Mouse (Mus musculus) liver, postnatal 0 days (tissue): Measurements from ENCODE around the gene Col8a2. TPM values are rescaled to one million over a fixed set of nuclear protein-coding genes. Genes with fewer than 3 reads are reported as not detected.

ENCODE experiments used
- ATAC-seq: fragments of 200-750 bp; cut with Nextera tagmentation; 2 replicates; pipeline ENCODE4 v1.8.0; 2017; ENCODE audit warnings: mild to moderate bottlenecking, moderate library complexity
- DNase-seq: peaks from one replicate; pipeline ENCODE4 v3.0.0-alpha.2; 2016
- H3K27ac ChIP-seq: fragments of 300-500 bp; sonication (generic); 2 replicates; pipeline ENCODE4 v1.5.1; 2014; ENCODE audit warnings: antibody characterized with exemption, moderate library complexity, mild to moderate bottlenecking, low read depth
- H3K27me3 ChIP-seq: fragments of 300-500 bp; sonication (generic); 2 replicates; pipeline ENCODE4 v1.6.1; 2014; ENCODE audit warnings: low read length, control low read depth, mixed read lengths; ENCODE audit not compliant: insufficient read depth
- H3K36me3 ChIP-seq: fragments of 300-500 bp; sonication (generic); replicated peaks from 2 replicates; pipeline ENCODE4 v1.6.1; 2014; ENCODE audit warnings: mild to moderate bottlenecking, control low read depth, low read length, moderate library complexity, mixed read lengths; ENCODE audit not compliant: insufficient read depth
- H3K4me1 ChIP-seq: fragments of 300-500 bp; sonication (generic); 2 replicates; pipeline ENCODE4 v1.6.1; 2014; ENCODE audit warnings: antibody characterized with exemption, mild to moderate bottlenecking, control low read depth; ENCODE audit not compliant: insufficient read depth
- H3K4me2 ChIP-seq: fragments of 300-500 bp; sonication (generic); 2 replicates; pipeline ENCODE4 v1.6.1; 2014; ENCODE audit warnings: low read depth, mild to moderate bottlenecking, low read length, moderate library complexity, mixed read lengths
- H3K4me3 ChIP-seq: fragments of 300-500 bp; sonication (generic); 2 replicates; pipeline ENCODE4 v1.5.1; 2014; ENCODE audit warnings: low read depth, low read length
- H3K9ac ChIP-seq: fragments of 300-500 bp; sonication (generic); replicated peaks from 2 replicates; pipeline ENCODE4 v1.6.1; 2014; ENCODE audit warnings: mild to moderate bottlenecking, moderate library complexity
- H3K9me3 ChIP-seq: fragments of 300-500 bp; sonication (generic); 2 replicates; pipeline ENCODE4 v1.6.1; 2016; ENCODE audit warnings: mild to moderate bottlenecking, control low read depth, low read length, mixed read lengths
- CTCF ChIP-seq: sonication (generic); IDR thresholded peaks from 2 replicates; pipeline ENCODE4 v1.5.1; 2016; ENCODE audit warnings: antibody characterized with exemption, low read depth
- EP300 ChIP-seq: IDR thresholded peaks from 2 replicates; pipeline ENCODE4 v1.6.1; 2016; ENCODE audit warnings: antibody characterized with exemption, low read depth, mild to moderate bottlenecking
- WGBS: fragments of 180-500 bp; shearing (Covaris S2); extraction: QIAGEN DNeasy Blood & Tissue Kit; methylation state at CpG from one replicate; pipeline ENCODE4 v1.1.7; 2014; ENCODE audit not compliant: insufficient replicate concordance; 5-methylcytosine and 5-hydroxymethylcytosine counted together
- polyA plus RNA-seq: library from polyadenylated mRNA; unstranded; fragments of >200 nt; fragmentation: Nextera tagmentation; extraction: Ambion mirVana; gene quantifications from 2 replicates; pipeline ENCODE4 v1.2.1, GENCODE M21; 2015

Col8a2 gene
- polyA plus RNA-seq, 1 experiment from 2014 or later: 0.25 TPM

DNA sequence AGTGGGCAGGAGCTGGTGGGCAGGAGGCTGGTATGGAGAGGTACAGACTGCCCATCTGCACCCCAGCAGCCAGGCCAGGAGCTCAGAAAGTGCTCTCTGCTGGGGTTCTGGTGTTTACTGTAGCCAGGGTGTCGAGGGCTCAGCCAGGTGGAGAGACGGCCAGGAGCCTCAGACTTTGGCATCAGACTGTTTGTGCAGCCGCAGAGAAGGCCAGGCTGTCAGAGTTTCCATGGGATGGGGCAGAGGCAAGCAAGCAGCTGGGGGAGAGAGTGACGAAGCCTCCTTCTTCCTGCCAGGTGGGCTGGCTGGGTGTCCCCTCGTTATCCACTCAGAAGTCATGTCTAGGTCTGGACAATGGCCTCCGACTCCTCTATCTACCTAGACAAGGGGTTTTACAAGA, 8.6 kb downstream of the Col8a2 start:
- Histone ChIP-seq H3K9me3 (no peaks in the 10 kb centered on the region), H3K27me3 (peaks cover 27% of the 10 kb centered on the region), H3K4me3 (no peak overlapping the region), H3K9ac (no peak overlapping the region), H3K4me2 (no peak overlapping the region), H3K27ac (no peak overlapping the region), H3K36me3 (no peaks in the 10 kb centered on the region), H3K4me1 (peaks cover 8% of the 10 kb centered on the region)
- TF ChIP-seq EP300 (no peak), CTCF (no peak)
- 50% methylated on average over 6 of the region's 6 CpGs for WGBS
- DNase-seq: no peak
- ATAC-seq: no peak

DNA sequence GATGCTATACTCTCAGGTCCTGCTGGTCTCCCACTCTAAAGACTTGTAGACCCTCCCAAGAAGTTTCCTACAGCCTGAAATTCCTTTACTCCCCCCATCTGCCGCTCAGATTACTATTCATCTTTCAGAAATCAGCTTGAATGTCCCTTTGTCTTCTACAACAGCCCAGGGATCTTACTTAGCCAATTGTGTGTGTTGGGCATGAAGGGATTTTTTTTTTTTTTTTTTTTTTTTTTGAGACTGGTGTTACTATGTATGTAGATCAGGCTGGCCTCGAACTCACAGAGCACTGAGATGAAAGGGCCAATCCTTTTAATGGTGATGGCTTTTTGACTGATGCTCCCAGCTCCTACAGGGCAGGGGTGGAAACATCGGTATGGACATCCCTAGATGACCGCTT, 9.3 kb downstream of the Col8a2 start:
- peaks cover 35% of the 10 kb centered on the region for H3K27me3 ChIP-seq

GRCm38 (mm10) chr4:126296617-126297101, 10.1 kb downstream of the Col8a2 start:
- peaks cover 42% of the 10 kb centered on the region for H3K27me3 ChIP-seq

More for the DNA sequence above, 9.3 kb downstream of the Col8a2 start:
- Histone ChIP-seq H3K9me3 (no peaks in the 10 kb centered on the region), H3K4me1 (peaks cover 9% of the 10 kb centered on the region), H3K4me2 (no peak overlapping the region), H3K27ac (no peak overlapping the region), H3K36me3 (no peaks in the 10 kb centered on the region), H3K9ac (no peak overlapping the region), H3K4me3 (no peak overlapping the region)
- DNase-seq (no peak), ATAC-seq (no peak)
- WGBS: 43% methylated on average over 4 of the region's 4 CpGs
- TF ChIP-seq CTCF (no peak), EP300 (no peak)

DNA sequence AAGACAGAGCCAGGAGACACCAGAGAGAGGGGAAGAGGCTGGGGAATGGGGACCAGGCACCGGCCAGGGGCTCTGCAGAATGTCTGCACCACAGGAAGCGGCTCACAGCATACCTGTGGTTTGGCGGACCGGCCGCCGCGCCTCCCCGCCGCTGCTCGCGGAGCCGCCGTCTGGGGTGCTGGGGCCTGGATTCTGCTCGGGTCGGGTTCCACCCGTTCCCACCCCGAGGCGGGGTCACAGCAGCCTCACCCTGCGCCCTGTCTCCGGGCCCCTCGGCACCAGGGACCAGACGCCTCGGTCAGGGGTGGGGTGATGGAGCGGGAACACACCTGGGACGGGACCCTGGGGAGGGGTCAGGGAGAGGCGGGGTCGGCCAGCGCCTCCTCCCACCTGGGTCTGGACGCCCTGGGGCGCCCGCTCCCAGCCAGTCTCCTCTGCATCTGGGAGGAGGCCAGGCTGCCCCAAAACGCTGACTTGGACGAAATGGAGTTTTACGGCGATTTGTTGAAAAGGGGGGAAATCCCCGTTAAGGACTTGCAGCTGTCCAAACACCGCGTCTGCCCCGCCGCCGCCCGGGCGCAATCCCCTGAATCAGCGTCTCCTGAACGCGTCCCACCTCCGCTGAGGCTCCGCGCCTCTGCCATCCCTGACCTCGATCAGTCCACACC, 14.5 kb downstream of the Col8a2 start:
- WGBS: 2% methylated on average over 45 of the region's 50 CpGs
- Histone ChIP-seq H3K36me3 (no peaks in the 10 kb centered on the region), H3K4me1 (peaks cover 16% of the 10 kb centered on the region), H3K9me3 (peaks cover 4% of the 10 kb centered on the region; the same call in 1 of the 2 replicates), H3K27me3 (peaks cover 55% of the 10 kb centered on the region), H3K9ac (no peak overlapping the region), H3K27ac (no peak overlapping the region), H3K4me2 (peak overlapping the region; percentile 55), H3K4me3 (peak overlapping the region; percentile 30)
- DNase-seq (no peak), ATAC-seq (no peak)
- no peak for TF ChIP-seq EP300
- no peak for TF ChIP-seq CTCF

More at GRCm38 (mm10) chr4:126296617-126297101, 10.1 kb downstream of the Col8a2 start:
- peak; percentile 3; the same call in 1 of the 2 replicates for TF ChIP-seq CTCF
- TF ChIP-seq EP300: no peak
- ATAC-seq (peak; percentile 33; the same call in 1 of the 2 replicates), DNase-seq (peak; percentile 42)
- peak overlapping the region; percentile 32 for H3K4me3 ChIP-seq
- WGBS: under 1% methylated on average over 34 of the region's 34 CpGs
- no peak overlapping the region; the same call in 1 of the 2 replicates for H3K9ac ChIP-seq
- H3K4me2 ChIP-seq: peak overlapping the region; percentile 59
- H3K9me3 ChIP-seq: no peaks in the 10 kb centered on the region
- no peaks in the 10 kb centered on the region for H3K36me3 ChIP-seq
- no peak overlapping the region for H3K27ac ChIP-seq
- H3K4me1 ChIP-seq: peaks cover 16% of the 10 kb centered on the region

DNA sequence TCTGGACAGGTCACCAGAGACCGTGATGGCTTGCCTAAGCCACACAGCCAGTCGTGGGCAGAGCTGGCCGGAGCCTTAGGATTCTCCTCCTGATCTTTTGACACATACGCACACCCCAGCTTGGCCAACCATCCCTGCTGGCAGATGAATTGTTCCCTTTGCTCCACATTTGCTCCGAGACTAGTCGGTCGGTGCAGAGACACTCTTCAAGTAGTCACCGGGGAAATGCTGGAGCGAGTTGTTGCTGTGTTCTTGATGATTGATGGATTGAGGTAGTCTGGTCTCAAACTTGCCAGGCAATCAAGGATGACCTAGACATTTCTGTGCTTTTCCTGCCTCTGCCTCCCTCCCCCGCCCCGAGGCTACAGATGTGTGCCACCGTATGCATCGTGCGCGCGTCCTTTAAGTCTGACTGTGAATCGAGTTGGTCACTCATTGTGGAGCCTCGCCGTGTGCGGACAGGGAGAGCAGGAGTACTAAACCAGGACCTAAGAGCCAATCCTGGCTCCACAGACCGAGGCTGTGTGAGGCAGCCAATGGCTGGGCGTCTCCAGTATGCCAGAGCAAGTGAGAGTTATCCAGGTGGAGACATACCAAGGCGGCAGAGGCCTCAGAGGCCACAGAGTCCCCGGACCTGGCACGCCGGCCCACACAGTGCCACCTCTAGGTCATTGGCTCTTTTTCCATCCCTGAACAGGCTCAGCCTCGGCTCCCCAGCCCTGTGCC, 15.2 kb downstream of the Col8a2 start:
- Histone ChIP-seq H3K9me3 (peaks cover 5% of the 10 kb centered on the region; the same call in 1 of the 2 replicates), H3K4me2 (peak overlapping the region; percentile 55), H3K4me3 (peak overlapping the region; percentile 30), H3K36me3 (no peaks in the 10 kb centered on the region), H3K9ac (no peak overlapping the region), H3K27me3 (peaks cover 48% of the 10 kb centered on the region), H3K4me1 (peaks cover 13% of the 10 kb centered on the region), H3K27ac (no peak overlapping the region)
- TF ChIP-seq EP300 (no peak), CTCF (no peak)
- WGBS: 14% methylated on average over 27 of the region's 27 CpGs
- ATAC-seq (no peak), DNase-seq (no peak)

DNA sequence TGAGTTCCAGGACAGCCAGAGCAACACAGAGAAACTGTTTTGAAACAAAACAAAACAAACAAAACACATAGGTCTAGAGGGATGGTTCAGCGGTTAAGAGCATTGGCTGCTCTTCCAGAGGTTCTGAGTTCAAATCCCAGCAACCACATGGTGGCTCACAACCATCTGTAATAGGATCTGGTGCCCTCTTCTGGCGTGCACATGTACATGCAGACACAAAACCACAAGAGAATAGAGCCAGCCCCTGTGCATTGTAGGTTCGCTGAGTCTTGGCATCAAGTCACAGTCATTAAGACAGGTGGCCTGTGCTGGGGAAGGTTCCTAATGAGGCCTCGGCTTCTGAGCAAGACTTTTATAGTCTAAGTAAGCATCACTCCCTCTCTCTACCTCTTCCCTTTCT, 17.3 kb downstream of the Col8a2 start:
- no peak overlapping the region for H3K4me2 ChIP-seq
- DNase-seq: no peak

More for the DNA sequence above, 17.3 kb downstream of the Col8a2 start:
- H3K36me3 ChIP-seq: no peaks in the 10 kb centered on the region
- no peak overlapping the region for H3K9ac ChIP-seq
- H3K4me1 ChIP-seq: peaks cover 8% of the 10 kb centered on the region
- H3K9me3 ChIP-seq: peaks cover 5% of the 10 kb centered on the region; the same call in 1 of the 2 replicates
- TF ChIP-seq EP300 (no peak), CTCF (peak; percentile 49)
- 64% methylated on average over 4 of the region's 4 CpGs for WGBS
- ATAC-seq: no peak
- no peak overlapping the region for H3K4me3 ChIP-seq
- H3K27ac ChIP-seq: no peak overlapping the region
- H3K27me3 ChIP-seq: peaks cover 38% of the 10 kb centered on the region
